Mouse (Mus musculus): Measurements from ENCODE around the gene Ccdc125. TPM values are rescaled to one million over a fixed set of nuclear protein-coding genes. Genes with fewer than 3 reads are reported as not detected.

The Ccdc125 gene
- polyA plus RNA-seq, 1 experiment, result 0.47 TPM

GRCm38 (mm10) chr13:100732756-100733155, 63.2 kb downstream of the Ccdc125 start:
- TF ChIP-seq GATA1 (IDR thresholded peaks at IDR 0.05; ENCODE audit: borderline replicate concordance, low read length) (no peak), FLI1 (IDR thresholded peaks at IDR 0.05; ENCODE audit: low read length) (no peak)
- no peaks in the 10 kb centered on the region for H3K27me3 ChIP-seq (replicated peaks)
- no peak overlapping the region for H3K4me3 ChIP-seq (replicated peaks)
- H3K4me1 ChIP-seq, result peaks cover 18% of the 10 kb centered on the region
- H3K36me3 ChIP-seq (replicated peaks; ENCODE audit: low read length), result peaks cover 34% of the 10 kb centered on the region
- H3K9me3 ChIP-seq, result no peaks in the 10 kb centered on the region

GRCm38 (mm10) chr13:100742831-100743230, 73.3 kb downstream of the Ccdc125 start:
- H3K4me1 ChIP-seq, result peaks cover 36% of the 10 kb centered on the region
- peak overlapping the region; percentile 73 for H3K4me3 ChIP-seq (replicated peaks)
- peaks cover 34% of the 10 kb centered on the region for H3K36me3 ChIP-seq (replicated peaks; ENCODE audit: low read length)
- TF ChIP-seq GATA1 (IDR thresholded peaks at IDR 0.05; ENCODE audit: borderline replicate concordance, low read length), result no peak
- TF ChIP-seq FLI1 (IDR thresholded peaks at IDR 0.05; ENCODE audit: low read length), result no peak
- H3K9me3 ChIP-seq, result no peaks in the 10 kb centered on the region
- no peaks in the 10 kb centered on the region for H3K27me3 ChIP-seq (replicated peaks)

GRCm38 (mm10) chr13:100743346-100744035, 74.0 kb downstream of the Ccdc125 start:
- peak overlapping the region; percentile 93 for H3K4me3 ChIP-seq (replicated peaks)
- no peaks in the 10 kb centered on the region for H3K9me3 ChIP-seq
- H3K4me1 ChIP-seq, result peaks cover 36% of the 10 kb centered on the region
- no peaks in the 10 kb centered on the region for H3K27me3 ChIP-seq (replicated peaks)
- peaks cover 28% of the 10 kb centered on the region for H3K36me3 ChIP-seq (replicated peaks; ENCODE audit: low read length)
- TF ChIP-seq GATA1 (IDR thresholded peaks at IDR 0.05; ENCODE audit: borderline replicate concordance, low read length), result no peak; the same call in 2 of the 3 replicates
- TF ChIP-seq FLI1 (IDR thresholded peaks at IDR 0.05; ENCODE audit: low read length), result no peak

GRCm38 (mm10) chr13:100744036-100744744, 74.7 kb downstream of the Ccdc125 start, which contains the start of gene Mrps36:
TSS of gene Mrps36 (minus strand) at chr13:100744659.
- Histone ChIP-seq H3K4me1 (peaks cover 36% of the 10 kb centered on the region), H3K4me3 (replicated peaks) (peak within 1 kb of the TSS; percentile 93), H3K27me3 (replicated peaks) (no peaks in the 10 kb centered on the region), H3K36me3 (replicated peaks; ENCODE audit: low read length) (peaks cover 21% of the 10 kb centered on the region), H3K9me3 (no peaks in the 10 kb centered on the region)
- TF ChIP-seq FLI1 (IDR thresholded peaks at IDR 0.05; ENCODE audit: low read length) (no peak), GATA1 (IDR thresholded peaks at IDR 0.05; ENCODE audit: borderline replicate concordance, low read length) (no peak)

DNA sequence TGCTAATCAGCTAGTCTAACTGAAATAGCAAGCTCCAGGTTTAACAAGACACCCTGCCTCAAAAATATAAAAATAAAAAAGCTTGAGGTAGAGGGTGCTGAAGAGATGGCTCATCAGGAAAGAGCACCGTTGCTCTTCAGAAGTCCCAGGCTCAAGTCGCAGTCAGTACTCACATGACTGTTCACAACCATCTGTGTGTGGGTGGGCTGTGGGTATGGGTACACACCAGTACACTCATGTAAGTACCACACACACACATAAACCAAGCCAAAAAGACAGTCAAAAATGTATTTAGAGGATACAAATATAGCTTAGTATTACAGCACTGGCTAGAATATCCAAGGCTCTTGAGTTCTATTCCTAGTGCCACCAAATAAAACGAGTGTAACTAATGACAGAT, 76.6 kb downstream of the Ccdc125 start:
- Histone ChIP-seq H3K36me3 (replicated peaks; ENCODE audit: low read length) (peaks cover 5% of the 10 kb centered on the region), H3K4me3 (replicated peaks) (no peak overlapping the region), H3K27me3 (replicated peaks) (no peaks in the 10 kb centered on the region), H3K9me3 (no peaks in the 10 kb centered on the region), H3K4me1 (peaks cover 45% of the 10 kb centered on the region)
- no peak for TF ChIP-seq GATA1 (IDR thresholded peaks at IDR 0.05; ENCODE audit: borderline replicate concordance, low read length)
- no peak for TF ChIP-seq FLI1 (IDR thresholded peaks at IDR 0.05; ENCODE audit: low read length)

Other genes with a start within 250 kb of the Ccdc125 start
- 0.02 TPM in 1 of 2 replicates, not detected in the other for gene Naip1, start 216.8 kb upstream of the Ccdc125 start, polyA plus RNA-seq (2012; ENCODE audit: insufficient read depth, low replicate concordance)
- gene Gtf2h2, start 177.1 kb upstream of the Ccdc125 start, polyA plus RNA-seq (2012; ENCODE audit: insufficient read depth, low replicate concordance), result 5.8 and 10.0 TPM in 2 replicates
- not detected in 2 replicates for gene Ocln, start 117.0 kb upstream of the Ccdc125 start, polyA plus RNA-seq (2012; ENCODE audit: insufficient read depth, low replicate concordance)
- 0.27 TPM in 1 of 2 replicates, not detected in the other for gene Marveld2, start 52.7 kb upstream of the Ccdc125 start, polyA plus RNA-seq (2012; ENCODE audit: insufficient read depth, low replicate concordance)
- gene Ak6, start 18.7 kb upstream of the Ccdc125 start, polyA plus RNA-seq (2012; ENCODE audit: insufficient read depth, low replicate concordance), result 1.8 and 21.1 TPM in 2 replicates
- gene Rad17, start 18.7 kb upstream of the Ccdc125 start, polyA plus RNA-seq (2012; ENCODE audit: insufficient read depth, low replicate concordance), result 13.2 and 17.2 TPM in 2 replicates
- gene Taf9, start 18.1 kb upstream of the Ccdc125 start, polyA plus RNA-seq (2012; ENCODE audit: insufficient read depth, low replicate concordance), result 2.6 and 10.8 TPM in 2 replicates
- 15.0 and 19.6 TPM in 2 replicates for gene Cdk7, start 61.2 kb downstream of the Ccdc125 start, polyA plus RNA-seq (2012; ENCODE audit: insufficient read depth, low replicate concordance)
- 44.4 and 117 TPM in 2 replicates for gene Mrps36, start 74.9 kb downstream of the Ccdc125 start, polyA plus RNA-seq (2012; ENCODE audit: insufficient read depth, low replicate concordance)
- gene Cenph, start 106.2 kb downstream of the Ccdc125 start, polyA plus RNA-seq (2012; ENCODE audit: insufficient read depth, low replicate concordance), result 9.2 TPM in 1 of 2 replicates, not detected in the other
- gene Ccnb1, start 116.9 kb downstream of the Ccdc125 start, polyA plus RNA-seq (2012; ENCODE audit: insufficient read depth, low replicate concordance), result 3.9 TPM in 1 of 2 replicates, not detected in the other
- 2.0 and 2.3 TPM in 2 replicates for gene Slc30a5, start 163.7 kb downstream of the Ccdc125 start, polyA plus RNA-seq (2012; ENCODE audit: insufficient read depth, low replicate concordance)